Mouse (Mus musculus): ENCODE measurements around the gene Wdr63.

DNA sequence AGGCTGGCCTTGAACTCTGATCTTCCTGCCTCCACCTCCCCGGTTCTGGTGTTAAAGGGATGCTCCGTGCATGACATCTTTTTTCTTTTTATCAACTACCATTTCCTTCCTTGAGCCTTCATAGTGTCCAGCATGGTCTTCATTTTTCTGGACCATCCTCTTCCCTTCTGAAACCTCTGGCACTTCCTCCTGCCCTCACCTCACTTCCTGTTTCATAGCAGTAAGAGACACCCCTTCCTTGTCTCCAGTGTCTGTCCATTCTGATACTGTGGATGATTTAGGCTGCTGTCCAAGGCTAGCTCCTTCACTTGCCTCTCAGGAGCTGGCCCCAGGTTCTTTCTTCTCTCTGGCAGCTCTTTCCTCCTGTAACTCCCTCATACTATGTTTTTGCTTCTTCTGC lies 27.5 kb upstream of the Wdr63 start:
- TF ChIP-seq POLR2A (IDR thresholded peaks at IDR 0.05; ENCODE audit: control insufficient read depth, low read depth, low read length) (no peak), CTCF (IDR thresholded peaks at IDR 0.05; ENCODE audit: control insufficient read depth, insufficient read depth, insufficient replicate concordance, low read depth, low read length) (no peak)

Measured in testis, adult 2 months (tissue).